Mouse (Mus musculus) forebrain, embryonic 11.5 days (tissue): ENCODE measurements around the gene Eef1akmt1. TPM values are rescaled to one million over a fixed set of nuclear protein-coding genes. Genes with fewer than 3 reads are reported as not detected.

Experiments
- ATAC-seq: fragments of 200-750 bp; cut with Nextera tagmentation; replicated peaks from 2 replicates; pipeline ENCODE4 v1.8.0; 2017; ENCODE audit warnings: moderate TSS enrichment; ENCODE audit not compliant: low FRiP score
- DNase-seq: peaks from one replicate; pipeline ENCODE4 v3.0.0-alpha.2; 2017; ENCODE audit warnings: low spot score
- H3K27ac ChIP-seq: fragments of 300-500 bp; sonication (generic); 2 replicates; pipeline ENCODE4 v1.5.1; 2014; ENCODE audit warnings: low read depth, low read length
- H3K27me3 ChIP-seq: fragments of 300-500 bp; sonication (generic); 2 replicates; pipeline ENCODE4 v1.6.1; 2014; ENCODE audit warnings: mild to moderate bottlenecking, low read length, mixed read lengths; ENCODE audit not compliant: control insufficient read depth, insufficient read depth
- H3K36me3 ChIP-seq: fragments of 300-500 bp; sonication (generic); 2 replicates; pipeline ENCODE4 v1.6.1; 2014; ENCODE audit warnings: mild to moderate bottlenecking, low read length, moderate library complexity, mixed read lengths; ENCODE audit not compliant: control insufficient read depth, insufficient read depth
- H3K4me1 ChIP-seq: fragments of 300-500 bp; sonication (generic); replicated peaks from 2 replicates; pipeline ENCODE4 v1.6.1; 2014; ENCODE audit warnings: low read length, mixed read lengths; ENCODE audit not compliant: control insufficient read depth, insufficient read depth
- H3K4me2 ChIP-seq: fragments of 300-500 bp; sonication (generic); 2 replicates; pipeline ENCODE4 v1.6.1; 2014; ENCODE audit warnings: low read depth, mild to moderate bottlenecking, low read length, moderate library complexity, mixed read lengths; ENCODE audit not compliant: severe bottlenecking
- H3K4me3 ChIP-seq: fragments of 300-500 bp; sonication (generic); 2 replicates; pipeline ENCODE4 v1.5.1; 2014; ENCODE audit warnings: low read depth, low read length
- H3K9ac ChIP-seq: fragments of 300-500 bp; sonication (generic); 2 replicates; pipeline ENCODE4 v1.6.1; 2014; ENCODE audit warnings: low read length
- H3K9me3 ChIP-seq: fragments of 300-500 bp; sonication (generic); 2 replicates; pipeline ENCODE4 v1.6.1; 2016; ENCODE audit warnings: low read length, mixed read lengths; ENCODE audit not compliant: control insufficient read depth
- WGBS: fragments of 180-500 bp; shearing (Covaris S2); extraction: QIAGEN DNeasy Blood & Tissue Kit; methylation state at CpG from one replicate; pipeline ENCODE4 v1.1.7; 2014; 5-methylcytosine and 5-hydroxymethylcytosine counted together
- polyA plus RNA-seq: library from polyadenylated mRNA; unstranded; fragments of >200 nt; fragmentation: Nextera tagmentation; extraction: Ambion mirVana; gene quantifications from 2 replicates; pipeline ENCODE4 v1.2.1, GENCODE M21; 2014

Eef1akmt1 gene
- polyA plus RNA-seq, 1 experiment from 2014 or later: 79.4 TPM

GRCm38 (mm10) chr14:57540683-57541082 is 30.7 kb downstream of the Eef1akmt1 start:
- WGBS: 89% methylated on average over 11 of the region's 11 CpGs
- DNase-seq: no peak
- no peaks in the 10 kb centered on the region for H3K36me3 ChIP-seq

GRCm38 (mm10) chr14:57537261-57538015 is 34.0 kb downstream of the Eef1akmt1 start:
- WGBS: 4% methylated on average over 16 of the region's 16 CpGs
- H3K4me3 ChIP-seq: no peak overlapping the region
- DNase-seq: no peak
- peaks cover 8% of the 10 kb centered on the region; the same call in 1 of the 2 replicates for H3K4me1 ChIP-seq
- no peaks in the 10 kb centered on the region for H3K9me3 ChIP-seq
- no peaks in the 10 kb centered on the region for H3K36me3 ChIP-seq
- 0 out of 2 replicates have a peak, but pooled peaks have one; percentile 36 for ATAC-seq
- H3K27ac ChIP-seq: no peak overlapping the region
- no peak overlapping the region for H3K9ac ChIP-seq
- peaks cover 9% of the 10 kb centered on the region; the same call in 1 of the 2 replicates for H3K27me3 ChIP-seq
- no peak overlapping the region for H3K4me2 ChIP-seq

More at GRCm38 (mm10) chr14:57540683-57541082, 30.7 kb downstream of the Eef1akmt1 start:
- Histone ChIP-seq H3K9me3 (no peaks in the 10 kb centered on the region), H3K4me3 (no peak overlapping the region), H3K9ac (no peak overlapping the region), H3K27ac (no peak overlapping the region), H3K27me3 (peaks cover 2% of the 10 kb centered on the region; the same call in 1 of the 2 replicates), H3K4me1 (peaks cover 8% of the 10 kb centered on the region; the same call in 1 of the 2 replicates), H3K4me2 (no peak overlapping the region)
- no peak for ATAC-seq

GRCm38 (mm10) chr14:57536820-57537219 is 34.6 kb downstream of the Eef1akmt1 start:
- DNase-seq (no peak), ATAC-seq (no peak)
- Histone ChIP-seq H3K27ac (no peak overlapping the region), H3K9ac (no peak overlapping the region), H3K4me1 (peaks cover 8% of the 10 kb centered on the region; the same call in 1 of the 2 replicates), H3K27me3 (peaks cover 9% of the 10 kb centered on the region; the same call in 1 of the 2 replicates), H3K4me2 (no peak overlapping the region), H3K4me3 (no peak overlapping the region), H3K9me3 (no peaks in the 10 kb centered on the region), H3K36me3 (no peaks in the 10 kb centered on the region)
- 22% methylated on average over 9 of the region's 9 CpGs for WGBS

- H3K27me3 ChIP-seq: peaks cover 9% of the 10 kb centered on the region; the same call in 1 of the 2 replicates
- H3K9ac ChIP-seq: no peak overlapping the region
- no peaks in the 10 kb centered on the region for H3K36me3 ChIP-seq
- no peak overlapping the region for H3K4me2 ChIP-seq
- 81% methylated on average over 6 of the region's 6 CpGs for WGBS
- no peaks in the 10 kb centered on the region for H3K9me3 ChIP-seq
- peaks cover 8% of the 10 kb centered on the region; the same call in 1 of the 2 replicates for H3K4me1 ChIP-seq
- no peak for ATAC-seq
- no peak overlapping the region for H3K27ac ChIP-seq
- no peak for DNase-seq
- no peak overlapping the region for H3K4me3 ChIP-seq
These were observed 35.8 kb downstream of the Eef1akmt1 start for GRCm38 (mm10) chr14:57535646-57536045.

- H3K4me1 ChIP-seq: peaks cover 8% of the 10 kb centered on the region; the same call in 1 of the 2 replicates
- WGBS: 7% methylated on average over 8 of the region's 8 CpGs
- H3K9me3 ChIP-seq: no peaks in the 10 kb centered on the region
- no peak overlapping the region for H3K4me3 ChIP-seq
- peaks cover 9% of the 10 kb centered on the region; the same call in 1 of the 2 replicates for H3K27me3 ChIP-seq
- H3K4me2 ChIP-seq: no peak overlapping the region
- no peak for ATAC-seq
- H3K27ac ChIP-seq: no peak overlapping the region
- no peak overlapping the region for H3K9ac ChIP-seq
- H3K36me3 ChIP-seq: no peaks in the 10 kb centered on the region
- DNase-seq: no peak
These were observed 36.5 kb downstream of the Eef1akmt1 start for GRCm38 (mm10) chr14:57534961-57535360.

GRCm38 (mm10) chr14:57534346-57534745 is 37.1 kb downstream of the Eef1akmt1 start:
- no peaks in the 10 kb centered on the region for H3K36me3 ChIP-seq
- peaks cover 9% of the 10 kb centered on the region; the same call in 1 of the 2 replicates for H3K27me3 ChIP-seq
- ATAC-seq (no peak), DNase-seq (no peak)
- H3K27ac ChIP-seq: no peak overlapping the region
- no peaks in the 10 kb centered on the region for H3K9me3 ChIP-seq
- H3K4me1 ChIP-seq: peaks cover 8% of the 10 kb centered on the region; the same call in 1 of the 2 replicates
- WGBS: 7% methylated on average over 5 of the region's 5 CpGs
- H3K4me2 ChIP-seq: no peak overlapping the region
- no peak overlapping the region for H3K9ac ChIP-seq
- no peak overlapping the region for H3K4me3 ChIP-seq

GRCm38 (mm10) chr14:57533841-57534240 is 37.6 kb downstream of the Eef1akmt1 start:
- no peaks in the 10 kb centered on the region for H3K9me3 ChIP-seq
- no peak overlapping the region for H3K9ac ChIP-seq
- no peaks in the 10 kb centered on the region for H3K36me3 ChIP-seq
- H3K4me3 ChIP-seq: no peak overlapping the region
- H3K4me2 ChIP-seq: no peak overlapping the region
- ATAC-seq: no peak
- peaks cover 9% of the 10 kb centered on the region; the same call in 1 of the 2 replicates for H3K27me3 ChIP-seq
- no peak for DNase-seq
- H3K27ac ChIP-seq: no peak overlapping the region
- H3K4me1 ChIP-seq: peaks cover 8% of the 10 kb centered on the region; the same call in 1 of the 2 replicates
- WGBS: 17% methylated on average over 11 of the region's 11 CpGs

- no peaks in the 10 kb centered on the region for H3K9me3 ChIP-seq
- 39% methylated on average over 3 of the region's 3 CpGs for whole genome bisulfite sequencing
- no peak for ATAC-seq
- peaks cover 8% of the 10 kb centered on the region; the same call in 1 of the 2 replicates for H3K4me1 ChIP-seq
- DNase-seq: peak; percentile 80
- no peak overlapping the region for H3K27ac ChIP-seq
- no peak overlapping the region for H3K4me2 ChIP-seq
- H3K36me3 ChIP-seq: no peaks in the 10 kb centered on the region
- H3K9ac ChIP-seq: no peak overlapping the region
- no peak overlapping the region for H3K4me3 ChIP-seq
- peaks cover 9% of the 10 kb centered on the region; the same call in 1 of the 2 replicates for H3K27me3 ChIP-seq
These were observed 38.2 kb downstream of the Eef1akmt1 start for GRCm38 (mm10) chr14:57533214-57533613.
